Mouse (Mus musculus): ENCODE data around the gene Lyve1.

- TF ChIP-seq CTCF (IDR thresholded peaks at IDR 0.05; ENCODE audit: control insufficient read depth, insufficient read depth, insufficient replicate concordance, low read depth, low read length): no peak
- no peak for TF ChIP-seq POLR2A (IDR thresholded peaks at IDR 0.05; ENCODE audit: control insufficient read depth, low read depth, low read length)
Observed at GRCm38 (mm10) chr7:110897202-110897601, 34.2 kb upstream of the Lyve1 start.

All from testis, adult 2 months (tissue).